Mouse (Mus musculus) gonadal fat pad, adult 2 months (tissue): ENCODE measurements at regions not wholly inside any gene's neighbourhood (a gene's known extent, or its start where the extent isn't known, plus 50 kb on each side); places are given as distances from the start of the nearest gene placed in this dataset.

ENCODE experiments used
- DNase-seq: peaks from one replicate; pipeline ENCODE4 v3.0.0-alpha.2; 2012; ENCODE audit warnings: low read depth

DNA sequence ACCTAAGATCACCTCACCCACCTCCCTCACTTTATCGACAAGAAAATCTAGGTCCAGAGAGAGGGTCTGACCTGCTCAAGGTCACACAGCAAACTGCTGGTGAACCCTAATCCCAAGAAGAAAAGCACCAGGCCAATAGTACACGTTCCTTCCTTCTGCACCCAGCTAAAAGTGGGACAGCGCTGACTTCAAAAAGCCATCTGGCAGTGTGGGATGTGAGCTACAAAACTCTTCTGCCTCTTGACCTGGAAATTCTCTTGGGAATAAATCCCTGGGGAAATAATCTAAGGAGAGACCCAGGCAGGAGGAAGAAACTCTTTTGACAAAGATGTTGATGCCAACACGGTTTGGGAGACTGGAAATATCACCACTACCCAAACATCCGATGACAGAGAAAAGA lies 175.4 kb downstream of the Cct6b start:
- DNase-seq = no peak

DNA sequence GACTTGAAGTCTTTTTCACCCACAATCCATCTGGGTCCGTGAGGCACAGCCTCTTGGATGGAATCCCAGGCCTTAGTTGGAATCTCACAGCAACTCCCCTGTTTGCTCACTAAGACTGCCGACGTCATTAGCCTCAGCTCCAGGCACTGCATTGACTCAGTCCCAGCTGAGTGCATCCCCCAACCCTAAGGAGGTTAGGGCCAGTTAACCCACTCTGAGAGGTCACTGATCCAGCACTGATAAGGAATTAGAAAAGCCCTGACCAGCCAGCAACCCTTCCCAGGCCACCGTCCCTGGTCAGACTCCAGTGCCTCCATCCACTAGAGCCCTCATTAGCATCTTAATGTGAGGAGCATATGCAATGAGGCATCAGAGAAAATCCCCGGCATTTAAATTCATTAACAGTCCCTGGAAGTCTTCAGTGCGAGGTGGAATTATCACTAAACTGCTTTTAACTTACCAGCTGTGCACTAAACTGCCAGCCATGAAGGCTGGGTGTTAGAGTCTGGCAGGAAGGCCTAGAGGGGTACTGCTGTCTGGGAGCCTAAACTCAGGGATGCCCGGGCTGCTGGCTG lies 184.2 kb downstream of the Cct6b start:
- DNase-seq = no peak

GRCm38 (mm10) chr11:82576019-82576418 lies 187.3 kb downstream of the Tmem132e start:
- DNase-seq = no peak

DNA sequence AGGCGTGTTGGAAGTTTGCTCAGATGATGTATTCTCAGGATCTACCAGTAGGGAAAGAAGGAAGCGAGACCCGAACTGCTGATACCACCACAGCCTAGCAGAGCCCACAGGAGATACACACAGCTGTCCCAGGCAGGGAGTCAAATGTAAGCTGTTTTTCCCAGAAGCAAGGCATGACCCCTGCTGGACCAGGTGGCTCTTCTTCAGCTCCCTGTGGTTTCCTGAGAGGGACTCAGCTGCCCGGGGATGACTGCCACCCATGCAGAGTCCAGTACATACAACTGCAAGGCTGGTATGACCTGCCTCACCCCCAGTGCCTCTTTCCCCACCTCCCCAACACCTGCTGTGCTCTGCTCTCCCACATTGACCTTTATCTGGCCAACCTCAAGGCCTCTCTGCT lies 184.4 kb downstream of the Tmem132e start:
- no peak for DNase-seq

GRCm38 (mm10) chr11:82571525-82571924 lies 182.8 kb downstream of the Tmem132e start:
- DNase-seq = no peak

- DNase-seq = no peak
These were observed 181.1 kb downstream of the Tmem132e start for GRCm38 (mm10) chr11:82569819-82570218.

GRCm38 (mm10) chr11:82568219-82568676 lies 179.5 kb downstream of the Tmem132e start:
- no peak for DNase-seq

DNA sequence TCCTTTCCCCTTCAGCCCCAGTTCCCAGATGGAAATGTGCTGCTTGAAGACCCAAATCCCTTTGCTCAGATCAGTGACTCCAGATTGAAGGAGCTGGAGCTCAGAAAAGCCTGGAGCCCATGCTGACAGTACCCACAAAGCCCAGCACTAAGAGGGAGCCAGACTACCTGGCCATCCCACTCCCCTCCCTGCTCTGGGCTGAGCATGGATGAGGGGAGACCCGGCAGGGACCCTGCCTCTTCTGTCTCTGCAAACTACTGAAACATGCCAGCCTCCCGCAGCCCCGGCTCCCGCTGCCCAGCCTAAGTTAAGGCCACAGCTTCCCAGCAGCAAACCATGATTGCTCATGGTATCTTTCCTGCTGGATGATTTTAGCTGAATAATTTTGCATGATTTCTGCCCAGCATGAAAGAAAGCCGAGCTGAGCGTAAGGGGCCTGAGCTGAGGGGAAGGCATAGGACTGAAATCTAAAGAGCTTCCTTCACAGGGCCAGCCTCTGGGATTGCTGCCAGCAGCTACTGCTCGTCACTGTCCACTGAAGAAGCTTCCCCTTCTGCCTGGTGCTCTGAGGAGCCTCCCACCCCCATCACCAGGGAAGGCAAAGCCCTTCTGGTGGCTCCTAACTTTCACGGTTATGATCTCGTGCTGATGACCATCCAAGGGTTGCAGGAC lies 178.4 kb downstream of the Tmem132e start:
- DNase-seq = no peak

DNA sequence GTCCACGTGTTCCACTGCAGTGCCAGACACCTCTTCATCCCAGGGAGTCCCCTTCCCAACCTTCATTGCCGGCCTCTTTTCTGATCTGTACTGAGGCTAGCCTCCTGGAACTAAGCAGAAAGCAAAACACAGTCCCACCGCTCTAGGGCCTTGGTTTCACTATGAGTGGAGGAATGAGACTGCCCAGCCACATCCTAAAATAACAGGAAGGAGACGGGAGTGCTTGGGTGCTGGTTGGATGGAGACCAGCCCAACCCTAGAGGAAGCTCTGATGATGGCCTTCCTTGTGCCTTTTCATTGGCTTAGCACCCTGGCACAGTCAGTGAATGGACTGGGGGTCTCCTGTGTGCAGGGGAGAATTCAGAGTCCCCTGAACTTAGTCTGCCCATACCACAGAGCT lies 177.4 kb downstream of the Tmem132e start:
- no peak for DNase-seq

- DNase-seq = no peak
These were observed 175.5 kb downstream of the Tmem132e start for GRCm38 (mm10) chr11:82564181-82564580.

- no peak for DNase-seq
These were observed 153.3 kb downstream of the Tmem132e start for GRCm38 (mm10) chr11:82542028-82542427.

DNA sequence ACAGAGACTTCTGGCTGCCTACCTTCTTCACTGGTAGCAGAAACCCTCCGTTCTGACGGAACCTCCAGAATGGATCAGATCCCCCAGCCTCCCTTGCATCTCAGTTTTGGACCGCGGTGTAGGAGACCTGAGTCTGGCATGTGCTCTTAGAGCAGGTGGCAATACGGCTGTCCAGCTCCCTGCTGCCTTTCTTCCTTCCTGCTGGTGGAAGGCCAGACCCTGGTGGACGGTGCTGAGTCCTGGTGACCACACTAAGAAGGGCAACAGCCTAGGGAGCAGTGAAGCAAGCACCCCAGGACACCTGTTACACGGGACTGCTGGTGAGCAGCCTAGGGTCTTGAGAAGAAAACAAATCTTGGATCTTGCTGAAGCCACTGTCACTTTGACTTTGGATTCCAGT lies 152.7 kb downstream of the Tmem132e start:
- no peak for DNase-seq

- DNase-seq = no peak
These were observed 149.2 kb downstream of the Tmem132e start for GRCm38 (mm10) chr11:82537931-82538330.

DNA sequence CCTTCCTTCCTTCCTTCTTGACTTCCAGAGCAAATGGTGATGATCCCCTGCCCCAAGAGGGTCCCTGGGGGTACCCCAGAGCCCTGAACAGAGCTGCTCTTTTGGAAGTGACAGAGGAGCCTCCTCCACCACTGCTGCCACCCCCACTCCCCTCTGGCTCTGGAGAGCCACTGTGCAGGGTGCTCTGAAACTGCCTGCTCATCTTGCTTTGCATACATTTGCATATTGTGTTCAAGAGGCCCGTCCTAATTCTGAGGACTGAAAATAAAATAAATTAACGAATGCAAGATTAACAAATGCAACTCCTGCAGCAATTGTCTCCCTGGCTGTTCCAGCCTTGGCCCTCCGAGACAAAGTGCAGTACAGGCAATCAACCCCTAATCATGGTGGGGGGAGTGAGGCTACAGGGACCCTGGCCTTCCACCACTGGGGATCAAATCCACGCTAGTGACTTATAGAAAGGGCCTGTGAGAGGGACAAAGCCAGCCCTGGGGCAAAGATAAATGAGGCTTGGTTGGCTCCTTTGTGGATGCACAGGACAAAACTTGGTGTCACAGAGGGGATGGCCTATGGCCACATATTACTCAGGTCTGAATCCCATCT lies 134.6 kb downstream of the Tmem132e start:
- DNase-seq = no peak

GRCm38 (mm10) chr11:82521383-82521782 lies 132.7 kb downstream of the Tmem132e start:
- no peak for DNase-seq

GRCm38 (mm10) chr11:82518691-82519090 lies 130.0 kb downstream of the Tmem132e start:
- no peak for DNase-seq

DNA sequence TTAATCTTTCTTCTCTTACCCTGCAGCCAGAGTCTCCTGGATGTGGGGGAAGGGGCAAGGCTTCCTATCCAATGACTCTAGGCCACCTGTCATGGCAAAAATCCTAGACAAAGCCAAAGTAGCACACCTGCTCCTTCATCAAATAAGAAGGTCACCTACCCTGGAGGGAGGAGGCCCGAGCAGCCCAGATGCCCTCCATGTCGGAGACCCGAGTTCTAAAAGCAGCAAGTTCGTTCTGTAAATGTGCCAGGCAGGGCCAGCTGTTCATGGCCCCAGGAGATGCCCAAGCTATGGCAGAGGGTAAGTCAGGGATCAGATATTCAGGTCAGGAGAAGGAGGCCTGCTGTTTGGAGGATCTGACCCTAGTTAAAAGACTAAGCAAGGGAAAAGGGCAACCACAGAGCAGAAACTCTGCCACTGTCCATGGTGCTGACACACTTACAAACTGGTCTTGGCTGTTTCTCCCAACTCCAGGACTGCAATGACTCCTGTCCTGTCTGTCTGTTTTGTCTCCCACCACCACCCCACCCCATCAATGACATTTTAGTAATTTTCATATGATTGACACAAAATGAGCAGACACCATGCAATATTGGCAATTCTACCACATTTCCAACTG lies 125.9 kb downstream of the Tmem132e start:
- no peak for DNase-seq

- DNase-seq = no peak
These were observed 119.9 kb downstream of the Tmem132e start for GRCm38 (mm10) chr11:82508564-82508963.
